Mouse (Mus musculus): ENCODE results near the gene Larp1b. TPM values are rescaled to one million over a fixed set of nuclear protein-coding genes. Genes with fewer than 3 reads are reported as not detected.

The Larp1b gene
- polyA plus RNA-seq, 1 experiment from 2014 or later = 26.3 TPM

DNA sequence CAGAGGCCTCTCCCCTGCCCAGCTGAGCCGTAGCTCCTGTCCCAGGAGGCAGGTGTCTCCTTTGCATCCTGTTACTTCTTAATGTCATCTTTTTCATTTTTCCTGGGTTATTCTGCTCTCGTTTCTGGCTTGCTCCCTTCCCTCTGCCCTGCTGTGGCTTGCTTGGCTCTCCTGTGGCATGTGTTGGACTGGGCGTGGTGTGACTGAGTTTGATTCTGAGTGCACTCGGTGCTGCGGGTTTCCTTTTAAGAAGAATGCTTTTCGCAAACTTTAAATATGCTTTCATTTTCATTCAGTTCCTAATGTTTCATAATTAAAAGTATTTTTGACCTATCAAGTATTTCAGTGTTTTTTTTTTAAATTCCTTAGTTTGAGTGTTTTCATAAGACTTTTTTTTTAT is 65.3 kb downstream of the Larp1b start:
- Histone ChIP-seq H3K4me2 (ENCODE audit: low read length) (no peak overlapping the region), H3K36me3 (ENCODE audit: insufficient read depth, low read length) (no peaks in the 10 kb centered on the region), H3K4me3 (replicated peaks; ENCODE audit: low read depth, low read length) (no peak overlapping the region), H3K4me1 (replicated peaks; ENCODE audit: insufficient read depth, low read length) (no peaks in the 10 kb centered on the region), H3K27ac (no peak overlapping the region), H3K27me3 (ENCODE audit: insufficient read depth, low read length) (no peaks in the 10 kb centered on the region), H3K9ac (ENCODE audit: low read depth, low read length) (no peak overlapping the region), H3K9me3 (replicated peaks; ENCODE audit: low read length) (no peaks in the 10 kb centered on the region)
- no peak for TF ChIP-seq CTCF (IDR thresholded peaks at IDR 0.05; ENCODE audit: low read depth)
- ATAC-seq (replicated peaks; ENCODE audit: low FRiP score, low read depth) (no peak), DNase-seq (ENCODE audit: low spot score) (no peak)
- WGBS = 79% methylated on average over 6 of the region's 6 CpGs

- no peak overlapping the region for H3K4me2 ChIP-seq (ENCODE audit: low read length)
- no peak overlapping the region for H3K9ac ChIP-seq (ENCODE audit: low read depth, low read length)
- no peaks in the 10 kb centered on the region for H3K4me1 ChIP-seq (replicated peaks; ENCODE audit: insufficient read depth, low read length)
- 62% methylated on average over 3 of the region's 3 CpGs for WGBS
- no peaks in the 10 kb centered on the region for H3K27me3 ChIP-seq (ENCODE audit: insufficient read depth, low read length)
- no peaks in the 10 kb centered on the region for H3K9me3 ChIP-seq (replicated peaks; ENCODE audit: low read length)
- no peak overlapping the region for H3K27ac ChIP-seq
- ATAC-seq (replicated peaks; ENCODE audit: low FRiP score, low read depth) (no peak), DNase-seq (ENCODE audit: low spot score) (no peak)
- no peaks in the 10 kb centered on the region for H3K36me3 ChIP-seq (ENCODE audit: insufficient read depth, low read length)
- no peak for TF ChIP-seq CTCF (IDR thresholded peaks at IDR 0.05; ENCODE audit: low read depth)
- H3K4me3 ChIP-seq (replicated peaks; ENCODE audit: low read depth, low read length) = no peak overlapping the region
These were observed 68.5 kb downstream of the Larp1b start for GRCm38 (mm10) chr3:41018022-41018608.

GRCm38 (mm10) chr3:41020687-41021086 is 71.1 kb downstream of the Larp1b start:
- ATAC-seq (replicated peaks; ENCODE audit: low FRiP score, low read depth) (no peak), DNase-seq (ENCODE audit: low spot score) (no peak)
- no peak overlapping the region for H3K4me3 ChIP-seq (replicated peaks; ENCODE audit: low read depth, low read length)
- H3K4me1 ChIP-seq (replicated peaks; ENCODE audit: insufficient read depth, low read length) = no peaks in the 10 kb centered on the region
- WGBS = 93% methylated on average over 7 of the region's 7 CpGs
- no peak overlapping the region for H3K9ac ChIP-seq (ENCODE audit: low read depth, low read length)
- H3K36me3 ChIP-seq (ENCODE audit: insufficient read depth, low read length) = no peaks in the 10 kb centered on the region
- no peak overlapping the region for H3K4me2 ChIP-seq (ENCODE audit: low read length)
- H3K9me3 ChIP-seq (replicated peaks; ENCODE audit: low read length) = no peaks in the 10 kb centered on the region
- no peaks in the 10 kb centered on the region for H3K27me3 ChIP-seq (ENCODE audit: insufficient read depth, low read length)
- TF ChIP-seq CTCF (IDR thresholded peaks at IDR 0.05; ENCODE audit: low read depth) = no peak
- H3K27ac ChIP-seq = no peak overlapping the region

- Histone ChIP-seq H3K27me3 (ENCODE audit: insufficient read depth, low read length) (no peaks in the 10 kb centered on the region), H3K36me3 (ENCODE audit: insufficient read depth, low read length) (no peaks in the 10 kb centered on the region), H3K4me2 (ENCODE audit: low read length) (no peak overlapping the region), H3K4me3 (replicated peaks; ENCODE audit: low read depth, low read length) (no peak overlapping the region), H3K27ac (no peak overlapping the region), H3K9ac (ENCODE audit: low read depth, low read length) (no peak overlapping the region), H3K4me1 (replicated peaks; ENCODE audit: insufficient read depth, low read length) (no peaks in the 10 kb centered on the region), H3K9me3 (replicated peaks; ENCODE audit: low read length) (no peaks in the 10 kb centered on the region)
- TF ChIP-seq CTCF (IDR thresholded peaks at IDR 0.05; ENCODE audit: low read depth) = no peak
- WGBS = 72% methylated on average over 6 of the region's 6 CpGs
- no peak for ATAC-seq (replicated peaks; ENCODE audit: low FRiP score, low read depth)
- no peak for DNase-seq (ENCODE audit: low spot score)
These were observed 72.4 kb downstream of the Larp1b start for GRCm38 (mm10) chr3:41021980-41022379.

- Histone ChIP-seq H3K4me1 (replicated peaks; ENCODE audit: insufficient read depth, low read length) (no peaks in the 10 kb centered on the region), H3K27ac (no peak overlapping the region), H3K36me3 (ENCODE audit: insufficient read depth, low read length) (no peaks in the 10 kb centered on the region), H3K9ac (ENCODE audit: low read depth, low read length) (no peak overlapping the region), H3K27me3 (ENCODE audit: insufficient read depth, low read length) (no peaks in the 10 kb centered on the region), H3K4me3 (replicated peaks; ENCODE audit: low read depth, low read length) (no peak overlapping the region), H3K9me3 (replicated peaks; ENCODE audit: low read length) (no peaks in the 10 kb centered on the region), H3K4me2 (ENCODE audit: low read length) (no peak overlapping the region)
- whole genome bisulfite sequencing = 89% methylated on average over 1 of the region's 1 CpGs
- no peak for DNase-seq (ENCODE audit: low spot score)
- TF ChIP-seq CTCF (IDR thresholded peaks at IDR 0.05; ENCODE audit: low read depth) = no peak
- no peak for ATAC-seq (replicated peaks; ENCODE audit: low FRiP score, low read depth)
These were observed 81.1 kb downstream of the Larp1b start for GRCm38 (mm10) chr3:41030705-41031104.

DNA sequence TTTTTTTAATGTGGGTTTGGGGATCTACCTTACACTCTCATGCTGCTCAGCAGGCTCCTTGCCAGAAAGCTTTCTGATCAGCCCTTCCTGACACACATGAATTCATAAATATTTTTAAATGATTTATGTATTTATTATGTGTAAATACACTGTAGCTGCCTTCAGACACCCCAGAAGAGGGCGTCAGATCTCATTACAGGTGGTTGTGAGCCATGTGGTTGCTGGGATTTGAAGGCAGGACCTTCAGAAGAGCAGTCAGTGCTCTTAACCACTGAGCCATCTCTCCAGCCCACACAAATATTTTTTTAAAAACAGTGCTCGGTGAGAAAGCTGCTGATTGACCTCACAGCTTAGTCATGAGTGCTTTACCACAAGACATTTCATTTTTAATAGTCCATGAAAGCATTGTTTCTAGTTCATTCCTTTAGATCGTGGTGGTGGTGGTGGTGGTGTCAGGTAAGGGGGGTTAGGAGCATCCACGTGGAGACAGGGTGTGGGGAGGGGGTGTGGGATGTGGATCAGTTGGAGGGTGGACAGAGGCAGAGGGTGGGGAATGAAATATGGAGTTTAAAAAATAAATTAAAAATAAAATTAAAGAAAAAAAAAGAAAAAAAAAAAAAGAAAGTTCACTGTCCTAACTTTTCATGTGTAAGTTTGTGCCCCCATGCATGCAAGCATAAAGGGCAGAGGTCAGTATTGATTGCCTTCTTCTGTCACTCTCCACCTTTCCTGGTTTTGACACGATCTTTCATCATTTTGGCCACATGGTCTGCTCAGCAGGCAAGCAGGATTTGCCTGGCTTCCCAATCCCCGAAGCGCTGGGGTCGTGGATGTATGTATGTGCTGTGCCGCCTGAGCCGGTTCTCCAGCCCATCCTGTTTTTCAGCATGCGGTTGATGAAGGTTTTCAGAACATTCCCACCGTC is 81.9 kb downstream of the Larp1b start:
- H3K4me1 ChIP-seq (replicated peaks; ENCODE audit: insufficient read depth, low read length) = no peaks in the 10 kb centered on the region
- H3K9me3 ChIP-seq (replicated peaks; ENCODE audit: low read length) = no peaks in the 10 kb centered on the region
- DNase-seq (ENCODE audit: low spot score) = no peak
- no peak for ATAC-seq (replicated peaks; ENCODE audit: low FRiP score, low read depth)
- H3K4me2 ChIP-seq (ENCODE audit: low read length) = no peak overlapping the region
- no peak overlapping the region for H3K4me3 ChIP-seq (replicated peaks; ENCODE audit: low read depth, low read length)
- TF ChIP-seq CTCF (IDR thresholded peaks at IDR 0.05; ENCODE audit: low read depth) = no peak
- no peaks in the 10 kb centered on the region for H3K27me3 ChIP-seq (ENCODE audit: insufficient read depth, low read length)
- no peak overlapping the region for H3K27ac ChIP-seq
- 73% methylated on average over 12 of the region's 12 CpGs for WGBS
- no peak overlapping the region for H3K9ac ChIP-seq (ENCODE audit: low read depth, low read length)
- H3K36me3 ChIP-seq (ENCODE audit: insufficient read depth, low read length) = no peaks in the 10 kb centered on the region
